21 mouse cellular contexts compared by ENCODE assay signal in the genomic region with DNA sequence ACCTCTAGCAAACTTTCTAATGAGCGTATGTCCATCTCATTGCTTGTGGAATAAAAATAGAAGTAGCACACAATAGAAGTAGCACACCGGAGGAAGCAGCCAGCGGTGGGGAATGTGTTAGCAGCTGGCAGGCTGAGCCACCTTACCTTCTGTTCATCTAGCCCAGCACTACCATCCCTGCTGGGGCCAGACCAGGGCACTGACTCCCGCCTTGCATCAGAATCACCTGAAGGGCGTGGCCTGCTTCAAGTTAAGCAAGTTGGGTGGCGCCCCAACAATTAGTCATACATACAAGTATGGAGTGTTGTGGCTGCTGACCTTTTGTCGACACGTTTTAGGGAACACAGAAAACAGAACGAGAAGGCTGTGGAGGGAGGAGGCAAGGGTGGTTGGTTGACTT. TPM values are rescaled to one million over a fixed set of nuclear protein-coding genes. Genes with fewer than 3 reads are reported as not detected.
DNase-seq lines count a peak whose midpoint lies in the region; ATAC-seq and TF ChIP-seq lines count a peak whose summit lies in the region.
"Had no signal": no experiment of that assay in that cellular context is flagged by ENCODE, and none has a peak within 500 bp of the region (broad histone marks: within the 10 kb centered on the region; RNA-seq: fewer than 3 reads in every experiment).

No protein-coding gene starts in this region.

- H3K4me3 ChIP-seq in megakaryocyte, embryonic 14.5 days (replicated peaks): peak overlapping the region; percentile 28
- no peak overlapping the region for H3K4me3 ChIP-seq in ES-Bruce4 (ENCODE audit: low read depth, low read length)
- H3K4me3 ChIP-seq in intestine, postnatal 0 days (ENCODE audit: low read depth, low read length): no peak overlapping the region
- H3K4me3 ChIP-seq in heart, embryonic 11.5 days (ENCODE audit: low read depth, low read length): no peak overlapping the region
- H3K4me3 ChIP-seq: forebrain, embryonic 15.5 days; hindbrain, embryonic 13.5 days had no signal

- WGBS in intestine, postnatal 0 days: 66% methylated on average over 9 of the region's 9 CpGs
- 76% methylated on average over 9 of the region's 9 CpGs for WGBS in heart, embryonic 11.5 days (ENCODE audit: insufficient replicate concordance)

- H3K9me3 ChIP-seq in megakaryocyte, embryonic 14.5 days: 0 out of 2 replicates have a peak, but pooled peaks cover 3% of the 10 kb centered on the region
- no peaks in the 10 kb centered on the region for H3K9me3 ChIP-seq in ES-Bruce4 (replicated peaks; ENCODE audit: control insufficient read depth, insufficient read depth, low read length, poor library complexity, severe bottlenecking)
- H3K9me3 ChIP-seq in intestine, postnatal 0 days (ENCODE audit: control insufficient read depth): no peaks in the 10 kb centered on the region
- no peaks in the 10 kb centered on the region for H3K9me3 ChIP-seq in heart, embryonic 11.5 days (replicated peaks; ENCODE audit: control insufficient read depth, low read length)
- H3K9me3 ChIP-seq: forebrain, embryonic 15.5 days; hindbrain, embryonic 13.5 days had no signal

- ATAC-seq in megakaryocyte, adult 5-6 weeks (ENCODE audit: poor library complexity, severe bottlenecking): no peak
- peak; percentile 81 for ATAC-seq in intestine, postnatal 0 days
- no peak for ATAC-seq in heart, embryonic 11.5 days (replicated peaks; ENCODE audit: insufficient number of reproducible peaks, low FRiP score, low TSS enrichment)
- ATAC-seq: activated CD4-positive, CD25-positive, alpha-beta regulatory T cell, adult 4 months; forebrain, embryonic 15.5 days; hindbrain, postnatal 0 days had no signal

- H3K27me3 ChIP-seq in megakaryocyte, embryonic 14.5 days (replicated peaks): peaks cover 6% of the 10 kb centered on the region
- no peaks in the 10 kb centered on the region for H3K27me3 ChIP-seq in ES-Bruce4 (ENCODE audit: control insufficient read depth, insufficient read depth, low read length, poor library complexity, severe bottlenecking)
- no peaks in the 10 kb centered on the region for H3K27me3 ChIP-seq in intestine, postnatal 0 days (replicated peaks; ENCODE audit: control insufficient read depth, insufficient read depth, low read length)
- H3K27me3 ChIP-seq in heart, embryonic 11.5 days (ENCODE audit: control insufficient read depth, insufficient read depth, low read length): peaks cover 8% of the 10 kb centered on the region
- H3K27me3 ChIP-seq: forebrain, embryonic 15.5 days had no signal

- no peak overlapping the region for H3K27ac ChIP-seq in ES-Bruce4 (ENCODE audit: insufficient read depth, low read length)
- no peak overlapping the region for H3K27ac ChIP-seq in intestine, postnatal 0 days (ENCODE audit: low read depth, low read length)
- H3K27ac ChIP-seq in heart, embryonic 11.5 days (ENCODE audit: low read depth, low read length): no peak overlapping the region
- H3K27ac ChIP-seq: forebrain, embryonic 15.5 days; hindbrain, embryonic 13.5 days; hindbrain, postnatal 0 days had no signal

- no peaks in the 10 kb centered on the region for H3K4me1 ChIP-seq in megakaryocyte, embryonic 14.5 days
- H3K4me1 ChIP-seq in ES-Bruce4 (ENCODE audit: control insufficient read depth, insufficient read depth, low read length): no peaks in the 10 kb centered on the region
- no peaks in the 10 kb centered on the region for H3K4me1 ChIP-seq in intestine, postnatal 0 days (replicated peaks; ENCODE audit: control insufficient read depth, insufficient read depth, low read length)
- H3K4me1 ChIP-seq in heart, embryonic 11.5 days (ENCODE audit: control insufficient read depth, insufficient read depth, low read length): no peaks in the 10 kb centered on the region
- H3K4me1 ChIP-seq: forebrain, embryonic 15.5 days; hindbrain, embryonic 13.5 days had no signal

- no peak overlapping the region for H3K9ac ChIP-seq in ES-Bruce4 (ENCODE audit: low read depth, poor library complexity, severe bottlenecking)
- H3K9ac ChIP-seq in intestine, postnatal 0 days (ENCODE audit: low read depth, low read length): no peak overlapping the region
- no peak overlapping the region for H3K9ac ChIP-seq in heart, embryonic 11.5 days (ENCODE audit: low read depth, low read length)
- H3K9ac ChIP-seq: forebrain, embryonic 15.5 days; hindbrain, embryonic 13.5 days had no signal

- peak; percentile 69; the same call in 1 of the 2 replicates for TF ChIP-seq EP300 in ES-Bruce4 (IDR thresholded peaks at IDR 0.05; ENCODE audit: insufficient read depth, low read depth, low read length)

- no peaks in the 10 kb centered on the region for H3K36me3 ChIP-seq in megakaryocyte, embryonic 14.5 days (replicated peaks; ENCODE audit: low read length)
- H3K36me3 ChIP-seq in ES-Bruce4 (ENCODE audit: control insufficient read depth, insufficient read depth, low read length, poor library complexity, severe bottlenecking): no peaks in the 10 kb centered on the region
- no peaks in the 10 kb centered on the region for H3K36me3 ChIP-seq in intestine, postnatal 0 days (ENCODE audit: control insufficient read depth, insufficient read depth)
- H3K36me3 ChIP-seq in heart, embryonic 11.5 days (ENCODE audit: control insufficient read depth, insufficient read depth, low read length): no peaks in the 10 kb centered on the region
- H3K36me3 ChIP-seq: forebrain, embryonic 15.5 days; hindbrain, embryonic 13.5 days had no signal

- TF ChIP-seq CTCF in ES-Bruce4 (IDR thresholded peaks at IDR 0.05; ENCODE audit: low read depth, low read length): no peak
- no peak for TF ChIP-seq CTCF in intestine, postnatal 0 days (IDR thresholded peaks at IDR 0.05; ENCODE audit: low read depth)

- no peak overlapping the region for H3K4me2 ChIP-seq in intestine, postnatal 0 days (replicated peaks; ENCODE audit: low read depth)
- no peak overlapping the region for H3K4me2 ChIP-seq in heart, embryonic 11.5 days
- H3K4me2 ChIP-seq: forebrain, embryonic 15.5 days; hindbrain, embryonic 13.5 days had no signal

- TF ChIP-seq POLR2A in ES-Bruce4 (IDR thresholded peaks at IDR 0.05; ENCODE audit: insufficient read depth, low read length): no peak

- DNase-seq in R1 (ENCODE audit: low read depth, low spot score): peak; percentile 49
- DNase-seq in embryo, embryonic 9.5 days (ENCODE audit: extremely low spot score): no peak
- DNase-seq in layer of hippocampus, adult 8-10 months (ENCODE audit: low spot score in 2 of 2): no peak
- DNase-seq: adrenal gland, postnatal 14 days; cerebellum, adult 18-20 months; cerebellum, adult 9-11 months; cerebellum, postnatal 36 days; gastrocnemius, postnatal 36 days; heart, adult 11 months; heart, postnatal 10 days; heart, postnatal 4 days had no signal

RNA-seq across cellular contexts. Expression of gene Sh3gl2, which starts 6.5 kb away (rescaled TPM):
- polyA plus RNA-seq in megakaryocyte, embryonic 14.5 days (2012; ENCODE audit: insufficient read depth, low replicate concordance): not detected in 2 replicates
- total RNA-seq in megakaryocyte, adult 5-6 weeks (2015): not detected in 2 replicates
- total RNA-seq in megakaryocyte, adult 5-6 weeks (2017): not detected in 2 replicates
- 18.6 TPM in 2 replicates for polyA plus RNA-seq in ES-Bruce4 (2011; ENCODE audit: insufficient read depth, insufficient read length, low read depth, missing spikeins)
- 14.6 and 14.9 TPM in 2 replicates for polyA plus RNA-seq in intestine, postnatal 0 days (2015; fragmentation: Nextera tagmentation; extraction: Ambion mirVana)
- polyA plus RNA-seq in heart, embryonic 11.5 days (2014; fragmentation: Nextera tagmentation; extraction: Ambion mirVana): 0.76 and 1.1 TPM in 2 replicates
- 100 to 1,000 TPM; 256 to 290 (median 273) TPM for total RNA-seq in layer of hippocampus, adult 8-10 months (2022)
- polyA plus RNA-seq: activated CD4-positive, CD25-positive, alpha-beta regulatory T cell, adult 4 months; C2C12 had no signal
